Mouse (Mus musculus) kidney, embryonic 15.5 days (tissue): ENCODE results near the gene Bahcc1. TPM values are rescaled to one million over a fixed set of nuclear protein-coding genes. Genes with fewer than 3 reads are reported as not detected.
A peak's percentile ranks its signal among the peaks of the same experiment; 100 is the strongest.

Source experiments
- ATAC-seq: fragments of 200-750 bp; cut with Nextera tagmentation; replicated peaks from 2 replicates; pipeline ENCODE4 v1.8.0; 2017; ENCODE audit warnings: moderate TSS enrichment; ENCODE audit not compliant: low FRiP score
- H3K27ac ChIP-seq: fragments of 300-500 bp; sonication (generic); 2 replicates; pipeline ENCODE4 v1.5.1; 2015; ENCODE audit warnings: mild to moderate bottlenecking, inconsistent platforms
- H3K27me3 ChIP-seq: fragments of 300-500 bp; sonication (generic); 2 replicates; pipeline ENCODE4 v1.6.1; 2015; ENCODE audit warnings: inconsistent platforms
- H3K36me3 ChIP-seq: fragments of 300-500 bp; sonication (generic); 2 replicates; pipeline ENCODE4 v1.6.1; 2015; ENCODE audit warnings: inconsistent platforms
- H3K4me1 ChIP-seq: fragments of 300-500 bp; sonication (generic); 2 replicates; pipeline ENCODE4 v1.6.1; 2015; ENCODE audit warnings: inconsistent platforms
- H3K4me2 ChIP-seq: fragments of 300-500 bp; sonication (generic); 2 replicates; pipeline ENCODE4 v1.6.1; 2015; ENCODE audit warnings: moderate library complexity, mild to moderate bottlenecking, inconsistent platforms
- H3K4me3 ChIP-seq: fragments of 300-500 bp; sonication (generic); replicated peaks from 2 replicates; pipeline ENCODE4 v1.5.1; 2015; ENCODE audit warnings: mild to moderate bottlenecking, inconsistent platforms
- H3K9ac ChIP-seq: fragments of 300-500 bp; sonication (generic); 2 replicates; pipeline ENCODE4 v1.6.1; 2015; ENCODE audit warnings: mild to moderate bottlenecking, inconsistent platforms
- H3K9me3 ChIP-seq: fragments of 300-500 bp; sonication (generic); replicated peaks from 2 replicates; pipeline ENCODE4 v1.6.1; 2016; ENCODE audit warnings: inconsistent platforms
- WGBS: fragments of 180-500 bp; shearing (Covaris S2); methylation state at CpG from one replicate; pipeline ENCODE4 v1.1.7; 2015; ENCODE audit warnings: mixed read lengths; 5-methylcytosine and 5-hydroxymethylcytosine counted together
- polyA plus RNA-seq: library from polyadenylated mRNA; unstranded; fragments of >200 nt; fragmentation: Nextera tagmentation; extraction: Ambion mirVana; gene quantifications from 2 replicates; pipeline ENCODE4 v1.2.1, GENCODE M21; 2015

Gene Bahcc1
- polyA plus RNA-seq, 1 experiment from 2014 or later, result 14.1 TPM

GRCm38 (mm10) chr11:120308441-120309320 lies 75.9 kb downstream of the Bahcc1 start:
- Histone ChIP-seq H3K27ac (no peak overlapping the region), H3K27me3 (0 out of 2 replicates have a peak, but pooled peaks cover 6% of the 10 kb centered on the region), H3K36me3 (no peaks in the 10 kb centered on the region), H3K4me3 (no peak overlapping the region), H3K4me1 (peaks cover 71% of the 10 kb centered on the region), H3K9me3 (no peaks in the 10 kb centered on the region), H3K4me2 (peak overlapping the region; percentile 14; the same call in 1 of the 2 replicates), H3K9ac (no peak overlapping the region)
- WGBS, result 46% methylated on average over 15 of the region's 15 CpGs
- no peak for ATAC-seq

GRCm38 (mm10) chr11:120310813-120311312 lies 78.1 kb downstream of the Bahcc1 start:
- Histone ChIP-seq H3K4me1 (peaks cover 63% of the 10 kb centered on the region), H3K9ac (peak overlapping the region; percentile 47), H3K36me3 (no peaks in the 10 kb centered on the region), H3K4me3 (peak overlapping the region; percentile 45), H3K27me3 (0 out of 2 replicates have a peak, but pooled peaks cover 6% of the 10 kb centered on the region), H3K27ac (peak overlapping the region; percentile 93), H3K4me2 (peak overlapping the region; percentile 77), H3K9me3 (no peaks in the 10 kb centered on the region)
- ATAC-seq, result peak; percentile 91
- WGBS, result under 1% methylated on average over 45 of the region's 45 CpGs

GRCm38 (mm10) chr11:120311561-120311960 lies 78.8 kb downstream of the Bahcc1 start:
- Histone ChIP-seq H3K9ac (peak overlapping the region; percentile 21; the same call in 1 of the 2 replicates), H3K36me3 (no peaks in the 10 kb centered on the region), H3K27me3 (no peaks in the 10 kb centered on the region), H3K9me3 (no peaks in the 10 kb centered on the region), H3K4me2 (peak overlapping the region; percentile 77), H3K4me3 (peak overlapping the region; percentile 45), H3K4me1 (peaks cover 57% of the 10 kb centered on the region), H3K27ac (peak overlapping the region; percentile 93)
- no peak for ATAC-seq
- WGBS, result 35% methylated on average over 10 of the region's 10 CpGs

GRCm38 (mm10) chr11:120312069-120312468 lies 79.3 kb downstream of the Bahcc1 start:
- WGBS, result 50% methylated on average over 6 of the region's 6 CpGs
- 0 out of 2 replicates have a peak overlapping the region, but pooled peaks have one; percentile 21 for H3K9ac ChIP-seq
- peak overlapping the region; percentile 77; the same call in 1 of the 2 replicates for H3K4me2 ChIP-seq
- no peaks in the 10 kb centered on the region for H3K27me3 ChIP-seq
- no peak for ATAC-seq
- no peaks in the 10 kb centered on the region for H3K36me3 ChIP-seq
- peak overlapping the region; percentile 93 for H3K27ac ChIP-seq
- peaks cover 57% of the 10 kb centered on the region for H3K4me1 ChIP-seq
- H3K4me3 ChIP-seq, result no peak overlapping the region
- H3K9me3 ChIP-seq, result no peaks in the 10 kb centered on the region

GRCm38 (mm10) chr11:120313906-120314685 lies 81.3 kb downstream of the Bahcc1 start:
- H3K9ac ChIP-seq, result no peak overlapping the region
- H3K36me3 ChIP-seq, result no peaks in the 10 kb centered on the region
- H3K27me3 ChIP-seq, result no peaks in the 10 kb centered on the region
- no peaks in the 10 kb centered on the region for H3K9me3 ChIP-seq
- no peak for ATAC-seq
- 63% methylated on average over 6 of the region's 6 CpGs for WGBS
- no peak overlapping the region for H3K4me2 ChIP-seq
- no peak overlapping the region for H3K4me3 ChIP-seq
- H3K4me1 ChIP-seq, result peaks cover 44% of the 10 kb centered on the region
- no peak overlapping the region for H3K27ac ChIP-seq

GRCm38 (mm10) chr11:120314721-120315415 lies 82.1 kb downstream of the Bahcc1 start:
- H3K9me3 ChIP-seq, result no peaks in the 10 kb centered on the region
- H3K27me3 ChIP-seq, result no peaks in the 10 kb centered on the region
- ATAC-seq, result no peak
- 57% methylated on average over 16 of the region's 16 CpGs for WGBS
- peak overlapping the region; percentile 92; the same call in 1 of the 2 replicates for H3K4me2 ChIP-seq
- H3K4me1 ChIP-seq, result peaks cover 43% of the 10 kb centered on the region
- H3K36me3 ChIP-seq, result no peaks in the 10 kb centered on the region
- no peak overlapping the region for H3K9ac ChIP-seq
- peak overlapping the region; percentile 98; the same call in 1 of the 2 replicates for H3K27ac ChIP-seq
- H3K4me3 ChIP-seq, result no peak overlapping the region

- peaks cover 41% of the 10 kb centered on the region for H3K4me1 ChIP-seq
- no peaks in the 10 kb centered on the region for H3K27me3 ChIP-seq
- no peaks in the 10 kb centered on the region for H3K36me3 ChIP-seq
- H3K27ac ChIP-seq, result peak overlapping the region; percentile 98
- ATAC-seq, result no peak
- 36% methylated on average over 4 of the region's 4 CpGs for WGBS
- H3K4me3 ChIP-seq, result peak overlapping the region; percentile 54
- no peaks in the 10 kb centered on the region for H3K9me3 ChIP-seq
- peak overlapping the region; percentile 92 for H3K4me2 ChIP-seq
- H3K9ac ChIP-seq, result peak overlapping the region; percentile 6
These were observed 82.6 kb downstream of the Bahcc1 start for GRCm38 (mm10) chr11:120315416-120315761.

GRCm38 (mm10) chr11:120315832-120316689 lies 83.3 kb downstream of the Bahcc1 start:
- H3K4me1 ChIP-seq, result peaks cover 36% of the 10 kb centered on the region
- H3K27ac ChIP-seq, result peak overlapping the region; percentile 98
- WGBS, result under 1% methylated on average over 37 of the region's 37 CpGs
- H3K4me3 ChIP-seq, result peak overlapping the region; percentile 54
- peak overlapping the region; percentile 75 for H3K9ac ChIP-seq
- peak; percentile 95 for ATAC-seq
- H3K9me3 ChIP-seq, result no peaks in the 10 kb centered on the region
- H3K36me3 ChIP-seq, result no peaks in the 10 kb centered on the region
- no peaks in the 10 kb centered on the region for H3K27me3 ChIP-seq
- H3K4me2 ChIP-seq, result peak overlapping the region; percentile 92

- H3K9me3 ChIP-seq, result no peaks in the 10 kb centered on the region
- no peaks in the 10 kb centered on the region for H3K27me3 ChIP-seq
- H3K27ac ChIP-seq, result peak overlapping the region; percentile 98
- WGBS, result 14% methylated on average over 13 of the region's 13 CpGs
- H3K4me1 ChIP-seq, result peaks cover 28% of the 10 kb centered on the region
- H3K9ac ChIP-seq, result peak overlapping the region; percentile 75
- peak overlapping the region; percentile 54 for H3K4me3 ChIP-seq
- ATAC-seq, result peak; percentile 45; the same call in 1 of the 2 replicates
- peak overlapping the region; percentile 92 for H3K4me2 ChIP-seq
- H3K36me3 ChIP-seq, result no peaks in the 10 kb centered on the region
These were observed 84.0 kb downstream of the Bahcc1 start for GRCm38 (mm10) chr11:120316690-120317254.

GRCm38 (mm10) chr11:120317456-120317855 lies 84.7 kb downstream of the Bahcc1 start:
- H3K27me3 ChIP-seq, result no peaks in the 10 kb centered on the region
- peak overlapping the region; percentile 92 for H3K4me2 ChIP-seq
- H3K4me3 ChIP-seq, result peak overlapping the region; percentile 54; the same call in 1 of the 2 replicates
- H3K9ac ChIP-seq, result no peak overlapping the region
- ATAC-seq, result no peak
- H3K36me3 ChIP-seq, result no peaks in the 10 kb centered on the region
- no peaks in the 10 kb centered on the region for H3K9me3 ChIP-seq
- H3K4me1 ChIP-seq, result peaks cover 23% of the 10 kb centered on the region
- peak overlapping the region; percentile 98 for H3K27ac ChIP-seq
- WGBS, result 54% methylated on average over 7 of the region's 7 CpGs
